8 mouse cellular contexts compared by ENCODE assay signal in genomic region chr3:135469974-135470373, GRCm38 (mm10). TPM values are rescaled to one million over a fixed set of nuclear protein-coding genes. Genes with fewer than 3 reads are reported as not detected.
DNase-seq lines count a peak whose midpoint lies in the region; ATAC-seq and TF ChIP-seq lines count a peak whose summit lies in the region.
"Had no signal": no experiment of that assay in that cellular context is flagged by ENCODE, and none has a peak within 500 bp of the region (broad histone marks: within the 10 kb centered on the region; RNA-seq: fewer than 3 reads in every experiment).

No protein-coding gene starts in this region.

- intact Hi-C loops in left cerebral cortex, adult 2 months (cut with DNase I), result no loop called here

- peak overlapping the region; percentile 28; the same call in 1 of the 2 replicates for H3K27ac ChIP-seq in embryonic facial prominence, embryonic 15.5 days (replicated peaks)
- no peak overlapping the region for H3K27ac ChIP-seq in intestine, embryonic 14.5 days (ENCODE audit: low read depth)
- no peak overlapping the region for H3K27ac ChIP-seq in left cerebral cortex, adult 2 months
- H3K27ac ChIP-seq: embryonic facial prominence, embryonic 13.5 days had no signal

- ATAC-seq in G1E (ENCODE audit: extremely low read depth, insufficient number of reproducible peaks, low FRiP score, poor library complexity, severe bottlenecking) (0 out of 2 replicates have a peak, but pooled peaks have one; percentile 19), Patski (peak; percentile 97)
- no peak for ATAC-seq in embryonic facial prominence, embryonic 15.5 days (ENCODE audit: insufficient number of reproducible peaks, low FRiP score, low TSS enrichment, low read depth)
- 0 out of 2 replicates have a peak, but pooled peaks have one; percentile 24 for ATAC-seq in intestine, embryonic 14.5 days (replicated peaks; ENCODE audit: low FRiP score, low TSS enrichment, low read depth)

- DNase-seq in G1E (ENCODE audit: low spot score), result no peak
- peak; percentile 91 for DNase-seq in Patski (ENCODE audit: low read depth, low spot score)
- no peak for DNase-seq in intestine, embryonic 14.5 days (ENCODE audit: low spot score)
- DNase-seq in left cerebral cortex, adult 2 months (ENCODE audit: extremely low spot score in 1 of 2, low spot score in 2 of 2), result peak; percentile 57 to 71
- DNase-seq in spleen, adult 12 weeks (ENCODE audit: low spot score), result no peak

- H3K4me1 ChIP-seq in G1E (ENCODE audit: insufficient read depth, low read depth, low read length), result no peaks in the 10 kb centered on the region
- 0 out of 2 replicates have a peak, but pooled peaks cover 7% of the 10 kb centered on the region for H3K4me1 ChIP-seq in embryonic facial prominence, embryonic 15.5 days
- H3K4me1 ChIP-seq in intestine, embryonic 14.5 days (replicated peaks; ENCODE audit: control insufficient read depth, insufficient read depth, low read length), result 0 out of 2 replicates have a peak, but pooled peaks cover 7% of the 10 kb centered on the region

- in situ Hi-C loops in Patski (cut with MboI; ENCODE audit: low pct_unique_long_range_greater_than_20kb), result no loop called here

- WGBS in embryonic facial prominence, embryonic 15.5 days, result 25% methylated on average over 4 of the region's 4 CpGs
- WGBS in intestine, embryonic 14.5 days, result 36% methylated on average over 4 of the region's 4 CpGs

- H3K27me3 ChIP-seq in G1E (ENCODE audit: insufficient read depth, low read length) (peaks cover 4% of the 10 kb centered on the region), Patski (no peaks in the 10 kb centered on the region), myocyte (ENCODE audit: control insufficient read depth, insufficient read depth, insufficient read length) (no peaks in the 10 kb centered on the region)
- H3K27me3 ChIP-seq in embryonic facial prominence, embryonic 15.5 days, result no peaks in the 10 kb centered on the region
- no peaks in the 10 kb centered on the region for H3K27me3 ChIP-seq in intestine, embryonic 14.5 days (replicated peaks; ENCODE audit: control insufficient read depth, insufficient read depth, low read length)
- H3K27me3 ChIP-seq: embryonic facial prominence, embryonic 13.5 days had no signal

- H3ac ChIP-seq in myocyte (ENCODE audit: control insufficient read depth, insufficient read length), result no peak overlapping the region

- H3K9ac ChIP-seq in embryonic facial prominence, embryonic 15.5 days, result no peak overlapping the region
- no peak overlapping the region for H3K9ac ChIP-seq in intestine, embryonic 14.5 days (ENCODE audit: low read length)
- H3K9ac ChIP-seq: embryonic facial prominence, embryonic 13.5 days had no signal

- TF ChIP-seq CTCF in G1E (IDR thresholded peaks at IDR 0.05; ENCODE audit: low read depth, low read length), result no peak
- no peak for TF ChIP-seq CTCF in Patski (IDR thresholded peaks at IDR 0.05)
- no peak for TF ChIP-seq CTCF in left cerebral cortex, adult 2 months (IDR thresholded peaks at IDR 0.05)

- H3K4me3 ChIP-seq in G1E (ENCODE audit: low read depth, low read length) (no peak overlapping the region), myocyte (no peak overlapping the region)
- no peak overlapping the region for H3K4me3 ChIP-seq in embryonic facial prominence, embryonic 15.5 days (replicated peaks)
- H3K4me3 ChIP-seq in intestine, embryonic 14.5 days (ENCODE audit: low read depth, low read length), result no peak overlapping the region
- no peak overlapping the region for H3K4me3 ChIP-seq in left cerebral cortex, adult 2 months
- H3K4me3 ChIP-seq: embryonic facial prominence, embryonic 13.5 days had no signal

- H3K36me3 ChIP-seq in G1E (replicated peaks) (peaks cover 12% of the 10 kb centered on the region), myocyte (ENCODE audit: control insufficient read depth, insufficient read depth) (peaks cover 18% of the 10 kb centered on the region)
- H3K36me3 ChIP-seq in embryonic facial prominence, embryonic 15.5 days, result 0 out of 2 replicates have a peak, but pooled peaks cover 5% of the 10 kb centered on the region
- peaks cover 21% of the 10 kb centered on the region for H3K36me3 ChIP-seq in intestine, embryonic 14.5 days (ENCODE audit: control insufficient read depth, insufficient read depth, low read length)

- no peak overlapping the region for H3K4me2 ChIP-seq in embryonic facial prominence, embryonic 15.5 days (replicated peaks)
- H3K4me2 ChIP-seq in intestine, embryonic 14.5 days (ENCODE audit: low read length), result no peak overlapping the region
- H3K4me2 ChIP-seq in myocyte (ENCODE audit: low read depth), result no peak overlapping the region
- H3K4me2 ChIP-seq: embryonic facial prominence, embryonic 13.5 days had no signal

- CTCF ChIA-PET in Patski (lab: Charles Lee), result no interaction called here

- TF ChIP-seq POLR2A in myocyte (IDR thresholded peaks at IDR 0.05; ENCODE audit: insufficient read length, low read depth), result no peak

- no peaks in the 10 kb centered on the region for H3K79me2 ChIP-seq in myocyte (ENCODE audit: control insufficient read depth, insufficient read depth)

- no peaks in the 10 kb centered on the region for H3K9me3 ChIP-seq in G1E (replicated peaks)
- H3K9me3 ChIP-seq in embryonic facial prominence, embryonic 15.5 days (replicated peaks), result no peaks in the 10 kb centered on the region
- H3K9me3 ChIP-seq in intestine, embryonic 14.5 days (ENCODE audit: control insufficient read depth, low read length), result no peaks in the 10 kb centered on the region
- H3K9me3 ChIP-seq: embryonic facial prominence, embryonic 13.5 days had no signal

- POLR2A ChIA-PET in Patski (lab: Charles Lee), result no interaction called here

TF ChIP-seq in myocyte, 11 proteins besides CTCF, POLR2A, EP300 and RAD21:
- TF ChIP-seq POLR2AphosphoS2 (IDR thresholded peaks at IDR 0.05; ENCODE audit: insufficient read length, low read depth) (peak; percentile 80), TCF12 (IDR thresholded peaks at IDR 0.05; ENCODE audit: insufficient read depth, poor library complexity, severe bottlenecking) (no peak)

RNA-seq across cellular contexts. Expression of gene Manba, which starts 15.4 kb away (rescaled TPM):
- total RNA-seq in G1E (2014; fragmentation: Nextera tagmentation) (19.6 and 30.3 TPM in 2 replicates), G1E (2017) (19.0 and 23.7 TPM in 2 replicates)
- polyA plus RNA-seq in G1E (2012) (2.0 and 2.9 TPM in 2 replicates), Patski (2021) (177 TPM), myocyte (2012; fragmentation: generic; extraction: Trizol) (4.8 TPM)
- polyA plus RNA-seq in embryonic facial prominence, embryonic 15.5 days (2015; fragmentation: Nextera tagmentation; extraction: Ambion mirVana), result 6.8 and 7.2 TPM in 2 replicates
- 17.2 and 17.3 TPM in 2 replicates for polyA plus RNA-seq in intestine, embryonic 14.5 days (2014; fragmentation: Nextera tagmentation; extraction: Ambion mirVana)
- 10 to 100 TPM in 1 of 2 experiments, 1 to 10 TPM in 1; 8.9 to 15.5 TPM for total RNA-seq in left cerebral cortex, adult 2 months (2021)

RNA-seq across cellular contexts. Expression of gene Ube2d3, which starts 32.0 kb away (rescaled TPM):
- total RNA-seq in G1E (2014; fragmentation: Nextera tagmentation) (1,026 and 1,239 TPM in 2 replicates), G1E (2017) (547 and 623 TPM in 2 replicates)
- polyA plus RNA-seq in G1E (2012) (416 and 446 TPM in 2 replicates), Patski (2021) (431 TPM), myocyte (2012; fragmentation: generic; extraction: Trizol) (237 TPM)
- 450 and 462 TPM in 2 replicates for polyA plus RNA-seq in embryonic facial prominence, embryonic 15.5 days (2015; fragmentation: Nextera tagmentation; extraction: Ambion mirVana)
- 521 and 530 TPM in 2 replicates for polyA plus RNA-seq in intestine, embryonic 14.5 days (2014; fragmentation: Nextera tagmentation; extraction: Ambion mirVana)
- 100 to 1,000 TPM; 225 to 229 TPM for total RNA-seq in left cerebral cortex, adult 2 months (2021)

RNA-seq across cellular contexts. Expression of gene Cisd2, which starts 46.2 kb away (rescaled TPM):
- total RNA-seq in G1E (2014; fragmentation: Nextera tagmentation) (42.9 and 43.1 TPM in 2 replicates), G1E (2017) (34.0 and 35.7 TPM in 2 replicates)
- polyA plus RNA-seq in G1E (2012) (16.9 and 18.3 TPM in 2 replicates), Patski (2021) (37.6 TPM), myocyte (2012; fragmentation: generic; extraction: Trizol) (10.8 TPM)
- polyA plus RNA-seq in embryonic facial prominence, embryonic 15.5 days (2015; fragmentation: Nextera tagmentation; extraction: Ambion mirVana), result 51.2 and 52.1 TPM in 2 replicates
- polyA plus RNA-seq in intestine, embryonic 14.5 days (2014; fragmentation: Nextera tagmentation; extraction: Ambion mirVana), result 56.3 and 57.6 TPM in 2 replicates
- total RNA-seq in left cerebral cortex, adult 2 months (2021), result 10 to 100 TPM; 38.7 to 39.3 TPM

Comparison
In these comparisons a context has a peak if more than half of its experiments do, and no peak if none do; other contexts are left out.
1. DNase-seq: peak in Patski (single experiment) and left cerebral cortex, adult 2 months (2 of 2); none in G1E (single experiment), intestine, embryonic 14.5 days (single experiment) and spleen, adult 12 weeks (single experiment).